Mouse (Mus musculus) lung, adult 2 months (tissue): Measurements from ENCODE around the gene Neu4. TPM values are rescaled to one million over a fixed set of nuclear protein-coding genes. Genes with fewer than 3 reads are reported as not detected.
"Not testable (repeated sequence)": the region's sequence is repeated elsewhere in the genome, so short reads cannot be mapped to it uniquely, and the experiment has no call there.

Experiments used
- DNase-seq: peaks from one replicate; pipeline ENCODE4 v3.0.0; 2022
- H3K4me1 ChIP-seq: fragments of 200-500 bp; 2 replicates; pipeline ENCODE4 v1.6.1; 2011; ENCODE audit warnings: low read length; ENCODE audit not compliant: control insufficient read depth, insufficient read depth
- H3K4me3 ChIP-seq: fragments of 200-500 bp; replicated peaks from 2 replicates; pipeline ENCODE3; 2011; ENCODE audit warnings: low read depth, mild to moderate bottlenecking, control low read depth, low read length; ENCODE audit errors: extremely low read depth
- CTCF ChIP-seq: fragments of 200-500 bp; IDR thresholded peaks from 2 replicates; pipeline ENCODE4 v1.5.1; 2011; ENCODE audit warnings: mild to moderate bottlenecking, low read length, control low read depth; ENCODE audit not compliant: insufficient read depth
- POLR2A ChIP-seq: fragments of 200-500 bp; IDR thresholded peaks from 2 replicates; pipeline ENCODE4 v1.6.1; 2011; ENCODE audit warnings: low read depth, mild to moderate bottlenecking, control low read depth, low read length, borderline replicate concordance; ENCODE audit errors: extremely low read depth
- WGBS: fragments of 180-500 bp; shearing (Covaris S2); methylation state at CpG from one replicate; pipeline ENCODE4 v1.1.7; 2018; 5-methylcytosine and 5-hydroxymethylcytosine counted together
- polyA plus RNA-seq: library from polyadenylated mRNA; depleted of rRNA; stranded (reverse); fragments of >200 nt; gene quantifications from 2 replicates; pipeline ENCODE4 v1.2.3, GENCODE M21; 2012; rRNA removed

Neu4 gene
- polyA plus RNA-seq: not detected in 2 replicates

DNA sequence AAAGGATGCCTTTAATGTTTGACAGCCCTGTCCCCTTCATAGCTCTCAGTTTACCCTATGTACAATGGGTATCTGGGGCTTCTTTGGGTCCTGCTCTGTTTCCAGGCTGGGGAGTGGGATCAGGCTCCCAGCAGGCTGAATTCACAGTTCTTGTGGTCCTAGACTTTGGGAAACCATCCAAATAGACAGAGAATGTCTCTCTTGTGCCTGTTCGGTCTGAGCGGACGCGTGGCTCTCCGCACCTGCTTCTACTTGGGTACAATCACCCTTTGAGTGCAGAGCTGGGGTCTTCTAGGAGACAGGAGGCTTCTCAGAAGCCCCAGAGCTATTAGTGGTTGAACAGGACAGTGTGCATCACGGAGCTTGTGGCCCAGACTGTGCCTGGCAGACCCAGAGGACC is at the start of gene Neu4:
Neu4 (plus strand) TSS at position 301 of the 400 bp plus-strand sequence.
- no peak for TF ChIP-seq POLR2A
- TF ChIP-seq CTCF: no peak
- Histone ChIP-seq H3K4me3 (no peak within 1 kb of the TSS), H3K4me1 (no peaks in the 10 kb centered on the region)
- 83% methylated on average over 6 of the region's 6 CpGs for WGBS
- no peak for DNase-seq

DNA sequence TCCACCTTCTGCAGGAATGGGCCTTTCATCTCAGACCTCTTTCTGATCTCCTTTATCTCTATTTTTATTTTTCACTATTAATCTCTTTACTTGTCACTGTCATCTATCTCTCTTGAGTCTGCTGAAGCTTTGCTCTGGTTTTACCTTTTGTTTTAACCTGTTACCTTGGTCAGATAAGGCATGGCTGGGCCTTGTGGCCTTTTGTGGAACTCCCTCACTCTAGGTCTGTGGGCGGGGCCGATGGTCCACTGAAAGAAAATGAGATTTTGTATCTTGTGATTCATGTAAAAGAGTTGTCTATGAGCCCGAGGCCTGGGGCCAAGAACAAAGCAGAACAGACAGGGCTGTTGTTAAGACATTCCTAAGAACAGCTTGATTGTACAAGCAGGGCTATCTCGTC is 49.5 kb upstream of the Neu4 start:
- not testable (repeated sequence) for DNase-seq, H3K4me1 ChIP-seq, H3K4me3 ChIP-seq
- no CpG with 5 or more reads among the region's 4 CpGs for WGBS

DNA sequence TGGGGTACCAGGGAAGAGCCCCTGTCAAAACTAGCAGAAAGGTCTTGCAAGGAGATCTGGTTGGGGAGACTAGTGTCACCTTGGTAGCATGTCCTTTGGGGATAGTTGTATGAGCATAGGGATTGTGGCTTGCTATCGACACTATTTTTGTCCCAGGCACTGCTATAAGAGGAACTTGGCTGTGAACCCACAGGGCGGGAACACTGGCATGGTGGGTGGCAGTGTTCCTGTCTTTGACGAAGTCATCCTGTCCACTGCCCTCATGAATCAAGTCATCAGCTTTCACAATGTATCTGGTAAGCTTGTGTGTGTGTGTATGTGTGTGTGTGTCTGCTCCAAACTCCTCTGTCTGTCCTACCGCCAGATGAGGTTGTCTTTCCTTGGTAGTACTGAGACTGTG is 44.5 kb upstream of the Neu4 start:
- H3K4me1 ChIP-seq, H3K4me3 ChIP-seq, DNase-seq: not testable (repeated sequence)
- WGBS: 56% methylated on average over 3 of the region's 4 CpGs

DNA sequence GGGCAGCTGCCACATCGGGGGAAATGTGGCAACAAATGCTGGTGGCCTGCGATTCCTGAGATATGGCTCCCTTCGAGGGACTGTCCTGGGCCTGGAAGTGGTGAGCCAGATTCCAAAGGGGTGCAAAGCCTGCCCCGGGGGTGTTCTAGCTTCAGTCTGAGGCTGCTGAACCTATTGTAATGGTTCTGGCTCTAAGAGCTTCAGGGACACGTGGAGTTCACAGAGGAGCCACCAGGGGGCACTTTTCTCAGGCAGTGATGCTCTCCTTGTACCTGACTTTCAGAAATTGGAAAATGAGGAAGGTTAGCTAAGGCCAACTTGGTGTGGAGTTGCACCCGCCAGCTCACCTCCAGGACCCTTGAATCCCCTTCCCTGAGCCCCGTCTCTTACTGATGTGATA is 42.0 kb upstream of the Neu4 start:
- H3K4me3 ChIP-seq, DNase-seq, H3K4me1 ChIP-seq: not testable (repeated sequence)
- no CpG with 5 or more reads among the region's 7 CpGs for WGBS

DNA sequence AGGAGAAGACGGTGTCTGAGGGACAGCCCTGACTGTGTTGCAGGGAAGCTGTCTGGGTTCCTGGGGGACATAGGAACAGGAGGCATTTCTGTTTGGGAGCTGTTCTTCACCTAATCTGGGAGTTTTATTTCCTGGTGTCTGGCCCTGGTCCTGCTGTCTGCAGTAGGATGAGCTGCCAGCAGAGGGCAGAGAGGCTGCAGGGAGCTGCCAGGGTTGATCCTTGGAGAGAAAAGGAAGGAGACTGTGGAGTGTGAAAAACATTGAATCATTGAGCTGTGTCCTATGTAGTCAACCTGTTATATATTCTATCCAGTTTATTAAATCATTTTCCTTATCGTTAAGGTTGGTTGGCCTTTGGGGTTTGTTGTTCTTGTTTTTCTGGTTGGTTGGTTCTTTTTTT is 39.3 kb upstream of the Neu4 start:
- not testable (repeated sequence) for H3K4me3 ChIP-seq, DNase-seq, H3K4me1 ChIP-seq
- WGBS: no CpG with 5 or more reads among the region's 2 CpGs

DNA sequence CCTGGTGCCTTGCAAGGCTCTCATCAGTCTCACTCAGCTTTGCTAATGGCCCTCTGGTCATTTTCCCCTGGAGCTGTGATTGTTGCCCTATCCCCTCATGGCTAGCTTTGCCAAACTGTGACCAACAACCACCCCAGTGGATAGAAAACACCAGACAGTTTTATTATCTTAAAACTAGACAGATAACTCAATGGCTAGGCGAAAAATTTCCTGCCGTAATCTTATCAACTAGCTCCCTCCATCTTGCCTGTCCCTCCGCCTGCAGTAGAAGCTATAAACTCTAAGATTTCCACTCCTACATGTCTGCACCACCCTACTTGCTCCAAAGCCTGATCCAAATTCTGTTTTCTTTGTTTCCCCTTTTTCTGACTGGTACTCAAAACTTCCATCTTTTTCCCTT is 34.1 kb upstream of the Neu4 start:
- 81% methylated on average over 3 of the region's 3 CpGs for WGBS

DNA sequence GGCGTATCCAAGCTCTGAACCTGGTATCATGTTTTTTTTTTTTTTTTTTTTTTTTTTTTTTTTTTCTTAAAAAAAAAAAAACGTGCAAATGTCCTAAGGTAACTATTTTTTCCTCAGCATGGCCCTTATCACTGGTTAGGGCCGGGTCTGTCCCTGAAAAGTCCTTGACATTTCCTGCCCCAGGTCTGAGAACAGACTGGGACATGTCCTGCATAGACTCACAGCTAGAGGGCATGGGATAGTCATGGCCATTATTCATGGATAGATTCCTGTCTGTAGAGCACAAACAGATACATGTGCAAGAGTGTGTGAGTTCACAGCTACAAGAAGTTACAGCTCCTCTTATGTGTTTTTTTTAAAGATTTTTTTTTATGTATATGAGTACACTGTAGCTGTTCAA is 31.5 kb upstream of the Neu4 start:
- TF ChIP-seq CTCF (no peak), POLR2A (no peak)
- 47% methylated on average over 3 of the region's 3 CpGs for WGBS
- Histone ChIP-seq H3K4me3 (no peak overlapping the region), H3K4me1 (no peaks in the 10 kb centered on the region)
- DNase-seq: no peak

More for the DNA sequence above, 34.1 kb upstream of the Neu4 start:
- TF ChIP-seq CTCF (no peak), POLR2A (no peak)
- Histone ChIP-seq H3K4me1 (no peaks in the 10 kb centered on the region), H3K4me3 (no peak overlapping the region)
- DNase-seq: no peak

DNA sequence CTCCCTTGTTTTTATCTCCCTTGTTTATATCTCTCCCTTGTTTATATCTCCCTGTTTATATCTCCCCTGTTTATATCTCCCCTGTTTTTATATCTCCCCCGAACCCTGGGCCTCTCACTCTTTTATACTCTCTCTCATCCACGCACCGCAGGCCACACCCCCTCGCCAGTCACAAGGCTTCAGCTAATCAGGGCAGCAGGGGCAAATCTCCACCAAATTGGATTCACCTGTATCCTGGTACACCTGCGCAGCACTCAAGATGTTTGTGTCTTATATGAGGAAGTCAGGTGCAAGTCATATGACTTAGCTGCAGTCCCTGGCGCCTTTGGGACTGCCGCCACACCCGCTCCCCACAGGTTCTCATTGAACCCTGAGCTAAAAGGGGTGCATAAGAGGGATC is 30.0 kb upstream of the Neu4 start, which contains the start of gene Gal3st2c:
Gal3st2c (plus strand) TSS at position 301 of the 400 bp plus-strand sequence.
- DNase-seq, H3K4me1 ChIP-seq, H3K4me3 ChIP-seq: not testable (repeated sequence)
- WGBS: 83% methylated on average over 8 of the region's 8 CpGs

DNA sequence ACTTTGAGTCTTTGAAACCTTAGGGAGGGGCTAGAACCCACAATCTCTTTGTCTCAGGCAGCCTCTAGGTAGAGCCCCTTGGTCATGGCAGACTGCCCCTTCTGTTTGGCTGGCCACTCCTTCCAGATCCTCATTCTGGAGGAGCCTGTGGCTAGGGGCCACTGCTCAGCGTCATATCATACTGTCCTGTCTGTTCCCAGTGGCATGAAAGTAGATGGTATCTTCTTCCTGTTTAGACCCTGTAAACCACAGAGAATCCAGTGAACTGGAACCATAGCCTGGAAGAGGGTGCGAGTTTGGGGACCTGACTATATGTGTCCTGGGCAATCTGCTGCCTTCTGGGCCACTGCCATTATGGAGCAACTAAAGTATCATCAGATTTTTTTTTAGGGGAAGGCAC is 29.2 kb upstream of the Neu4 start:
- WGBS: 49% methylated on average over 2 of the region's 2 CpGs
- not testable (repeated sequence) for H3K4me3 ChIP-seq

DNA sequence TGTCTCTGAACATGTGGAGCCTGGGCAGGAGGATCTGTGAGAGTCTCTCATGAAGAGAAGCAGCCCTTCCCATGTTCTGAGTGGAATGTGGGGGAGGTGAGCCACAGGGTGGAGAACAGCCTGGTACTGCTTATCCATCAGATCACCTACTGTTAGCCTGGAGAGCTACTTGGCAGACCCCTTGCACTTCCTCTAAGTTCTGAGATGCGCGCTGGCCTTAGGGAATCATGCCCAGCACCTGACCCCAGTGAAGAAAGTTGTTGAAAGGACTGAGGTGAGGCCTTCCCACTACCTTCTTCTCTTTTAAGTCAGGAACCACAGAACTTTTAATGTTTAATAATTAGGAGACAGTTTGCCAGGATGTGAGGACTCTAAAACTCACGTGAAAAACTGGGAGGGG is 28.8 kb upstream of the Neu4 start:
- not testable (repeated sequence) for H3K4me3 ChIP-seq, DNase-seq, H3K4me1 ChIP-seq
- WGBS: 62% methylated on average over 3 of the region's 3 CpGs

More for the DNA sequence above, 29.2 kb upstream of the Neu4 start:
- DNase-seq, H3K4me1 ChIP-seq: not testable (repeated sequence)

DNA sequence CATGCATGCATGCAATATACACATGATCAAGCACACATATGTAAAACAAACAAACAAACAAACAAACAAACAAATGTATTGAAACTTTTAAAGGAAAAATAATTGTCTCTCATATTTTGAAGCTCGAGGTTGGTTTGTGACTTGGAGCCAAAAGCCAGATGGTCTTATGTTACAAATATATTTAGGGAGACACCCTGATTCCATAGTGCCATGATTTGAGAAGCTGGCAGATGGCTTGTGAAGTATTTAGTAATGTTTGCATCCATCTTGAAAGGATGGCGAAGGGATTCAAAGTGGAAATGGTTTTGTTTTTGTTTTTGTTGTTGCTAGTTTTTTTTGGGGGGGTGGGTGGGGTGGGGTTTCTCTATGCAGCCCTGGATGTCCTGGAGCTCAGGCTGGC is 19.2 kb upstream of the Neu4 start:
- TF ChIP-seq POLR2A (no peak), CTCF (no peak)
- WGBS: 71% methylated on average over 2 of the region's 2 CpGs
- DNase-seq: no peak

DNA sequence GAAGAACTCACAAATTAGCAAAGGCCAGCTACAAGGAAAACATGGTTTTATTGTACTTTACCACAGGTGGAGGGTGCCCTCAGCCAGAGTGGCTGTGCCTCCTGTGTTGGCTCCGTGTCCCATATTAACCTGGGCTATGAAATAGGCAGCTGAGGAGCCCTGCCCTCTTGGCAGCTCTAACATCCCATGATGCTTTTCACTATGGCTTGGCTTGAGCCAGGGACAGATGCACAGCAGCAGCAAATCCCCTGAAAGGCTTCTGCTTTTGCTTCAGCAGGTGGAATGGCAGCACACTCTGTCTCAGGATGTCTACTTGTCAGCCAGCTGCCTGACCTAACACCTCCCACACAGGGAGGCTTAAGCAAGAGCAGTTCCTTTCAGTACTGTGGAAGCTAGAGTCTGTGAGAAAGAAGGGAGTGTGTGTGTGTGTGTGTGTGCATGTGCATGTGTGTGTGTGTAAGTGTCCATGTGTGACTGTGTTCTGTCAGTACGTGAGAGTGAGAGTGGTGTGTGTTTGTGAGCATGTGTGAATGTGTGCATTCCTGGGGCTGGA is 14.2 kb upstream of the Neu4 start:
- WGBS: 52% methylated on average over 2 of the region's 2 CpGs

More for the DNA sequence above, 19.2 kb upstream of the Neu4 start:
- no peak overlapping the region for H3K4me3 ChIP-seq
- H3K4me1 ChIP-seq: no peaks in the 10 kb centered on the region

DNA sequence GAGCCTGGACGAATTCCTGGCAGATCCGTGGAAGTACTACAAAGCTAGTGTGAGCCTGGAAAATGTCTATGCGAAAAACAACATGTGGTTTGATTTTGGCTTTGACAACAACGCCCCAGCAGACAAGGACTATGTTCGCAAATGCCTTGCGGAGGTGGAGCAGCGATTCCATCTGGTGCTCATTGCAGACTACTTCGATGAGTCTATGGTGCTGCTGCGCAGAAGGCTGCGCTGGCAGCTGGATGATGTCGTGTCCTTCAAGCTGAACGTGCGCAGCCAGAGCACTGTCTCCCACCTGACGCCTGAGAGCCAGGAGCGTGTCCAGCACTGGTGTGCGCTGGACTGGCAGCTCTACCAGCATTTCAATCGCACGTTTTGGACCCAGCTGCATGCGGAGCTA is 11.4 kb upstream of the Neu4 start:
- H3K4me3 ChIP-seq, DNase-seq, H3K4me1 ChIP-seq: not testable (repeated sequence)
- WGBS: 84% methylated on average over 16 of the region's 19 CpGs

More for the DNA sequence above, 14.2 kb upstream of the Neu4 start:
- H3K4me1 ChIP-seq, DNase-seq, H3K4me3 ChIP-seq: not testable (repeated sequence)
